Mouse (Mus musculus): ENCODE measurements around the gene March7.

Gene March7

DNA sequence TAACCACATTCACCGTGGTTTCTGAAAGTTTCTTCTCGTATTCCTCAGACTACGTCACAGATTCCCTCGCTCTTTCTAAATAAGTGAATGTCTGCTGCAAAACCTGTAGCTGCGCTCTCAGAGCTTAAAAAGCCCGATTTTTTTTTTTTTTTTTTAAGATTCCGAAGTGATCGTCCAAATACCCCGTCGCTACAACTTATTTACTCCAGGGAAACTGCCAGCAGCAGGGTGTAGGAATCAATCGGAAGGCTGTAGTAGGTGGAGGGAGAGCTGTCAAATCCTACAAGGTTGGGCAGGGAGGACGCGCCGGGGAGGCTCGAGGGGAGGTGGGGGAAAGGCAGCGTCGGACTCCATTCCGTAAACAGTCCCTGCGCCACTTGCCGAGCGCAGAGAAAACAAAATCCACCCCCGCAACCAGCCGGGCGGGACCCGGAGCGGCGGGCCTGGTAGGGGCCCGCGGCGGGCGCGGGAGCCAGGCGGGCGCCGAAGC, 520 bp upstream of the March7 start:
- in situ Hi-C loops (cut with MboI; ENCODE audit: unreplicated experiment in 2 of 2): loop anchor here (5.0 to 25.0 kb wide), 2 partner anchors 82 to 197 kb away; no protein-coding TSS in a partner anchor

DNA sequence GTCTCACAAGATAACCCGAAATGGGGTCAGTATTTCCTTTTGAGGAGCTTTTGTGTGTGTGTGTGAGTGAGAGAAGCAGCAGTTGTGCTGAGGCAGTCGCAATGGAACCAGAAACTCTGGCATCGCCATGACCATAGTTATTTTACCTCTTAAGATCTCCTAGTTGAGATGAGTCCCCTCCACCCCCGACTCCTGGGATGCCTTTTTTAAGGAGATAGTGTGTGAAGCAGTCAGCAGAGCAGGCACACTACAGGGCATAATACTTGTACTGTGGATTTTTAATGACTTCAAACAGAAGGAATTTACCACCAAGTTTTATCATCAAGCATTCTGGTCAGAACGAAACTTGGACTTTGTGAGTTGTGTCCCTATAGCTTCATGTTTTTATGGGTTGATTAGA, 1.1 kb downstream of the March7 start:
- in situ Hi-C loops (cut with MboI; ENCODE audit: unreplicated experiment in 2 of 2): loop anchor here (25.0 kb wide), 1 partner anchor 199 kb away; no protein-coding TSS in a partner anchor

DNA sequence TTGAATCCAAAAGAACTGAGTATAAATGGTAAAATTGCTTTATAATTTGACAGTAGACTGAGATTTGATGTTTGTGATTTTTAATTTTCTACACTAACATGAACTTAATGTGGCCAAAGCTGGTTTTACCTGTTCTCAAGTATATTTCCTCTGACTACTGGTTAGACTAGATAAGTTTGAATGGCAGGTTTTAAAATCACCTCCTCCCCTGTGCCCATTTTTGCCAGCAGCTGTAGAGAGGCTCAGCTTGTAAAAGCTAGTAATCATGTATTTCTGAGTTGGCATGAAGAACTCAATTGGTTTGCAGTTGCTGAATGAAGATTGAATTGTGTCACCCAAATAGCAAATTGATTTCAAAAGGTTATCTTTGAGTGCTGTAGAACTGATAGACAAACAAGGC, 2.8 kb downstream of the March7 start:
- in situ Hi-C loops (cut with MboI; ENCODE audit: unreplicated experiment in 2 of 2): loop anchor here (25.0 kb wide), 1 partner anchor 200 kb away; no protein-coding TSS in a partner anchor

DNA sequence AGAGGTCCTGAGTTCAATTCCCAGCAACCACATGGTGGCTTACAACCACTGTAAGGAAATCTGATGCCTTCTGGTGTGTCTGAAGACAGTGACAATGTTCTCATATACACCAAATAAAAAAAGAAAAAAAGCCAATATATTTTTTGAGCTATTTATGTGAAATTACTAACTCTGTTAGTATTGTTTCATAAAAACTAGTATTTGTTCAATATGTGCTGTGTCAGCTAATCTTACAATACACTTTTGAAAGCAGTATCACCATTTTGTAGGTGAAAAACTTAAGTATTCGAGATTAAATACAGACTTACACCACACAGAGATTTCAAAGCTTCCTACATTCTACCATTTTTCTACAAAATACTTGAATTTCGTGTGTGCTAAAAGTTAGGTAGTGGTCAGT, 5.0 kb downstream of the March7 start:
- in situ Hi-C loops (cut with MboI; ENCODE audit: unreplicated experiment in 2 of 2): loop anchor here (25.0 kb wide), 1 partner anchor 202 kb away; no protein-coding TSS in a partner anchor

DNA sequence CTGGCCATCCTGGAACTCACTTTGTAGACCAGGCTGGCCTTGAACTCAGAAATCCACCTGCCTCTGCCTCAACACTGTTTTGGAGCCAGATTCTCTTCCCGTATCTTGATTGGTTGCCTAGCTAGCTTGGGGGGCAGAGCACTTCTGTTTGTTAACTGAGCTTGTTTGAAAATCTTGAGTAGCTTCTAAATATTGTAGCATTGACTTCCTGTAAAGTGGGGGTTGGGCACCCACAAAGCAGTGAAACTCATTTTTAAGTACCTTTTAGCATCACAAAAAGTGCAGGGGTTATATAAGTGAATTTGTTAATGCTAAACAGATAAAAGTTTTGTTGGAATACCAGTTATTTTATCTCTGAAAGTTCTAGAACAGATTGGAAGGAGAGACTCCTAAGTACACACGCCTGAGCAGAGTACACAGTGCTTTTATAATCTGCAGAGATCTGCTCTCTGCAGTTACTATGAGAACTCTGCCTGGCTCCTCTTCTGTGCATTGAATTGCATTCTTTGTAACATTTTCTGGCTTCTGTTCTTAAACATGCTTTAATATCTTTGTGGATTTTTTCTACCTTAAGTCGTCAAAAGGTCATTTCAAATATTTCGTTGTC, 7.0 kb downstream of the March7 start:
- in situ Hi-C loops (cut with MboI; ENCODE audit: unreplicated experiment in 2 of 2): loop anchor here (25.0 kb wide), 1 partner anchor 204 kb away; no protein-coding TSS in a partner anchor

DNA sequence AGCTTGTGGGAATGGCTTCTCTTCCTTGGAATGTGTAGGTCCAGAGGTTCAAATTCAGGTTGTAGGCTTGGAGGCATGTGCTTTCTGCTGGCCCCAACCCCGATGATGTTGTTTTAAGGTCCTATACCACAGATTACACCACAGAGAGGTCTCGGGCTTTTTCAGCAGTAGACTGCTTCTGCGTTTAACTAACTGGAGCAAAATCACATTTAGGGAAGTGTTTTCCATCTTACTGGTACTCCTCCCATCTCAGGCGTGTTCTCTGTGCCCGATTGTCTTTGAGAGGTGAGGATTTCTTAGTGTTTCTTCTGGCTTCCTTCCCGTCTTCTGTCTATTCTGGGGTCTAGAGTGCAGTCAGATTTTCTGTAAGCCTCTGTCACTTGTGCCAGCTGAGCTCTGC, 7.9 kb downstream of the March7 start:
- in situ Hi-C loops (cut with MboI; ENCODE audit: unreplicated experiment in 2 of 2): loop anchor here (25.0 kb wide), 1 partner anchor 205 kb away; no protein-coding TSS in a partner anchor

DNA sequence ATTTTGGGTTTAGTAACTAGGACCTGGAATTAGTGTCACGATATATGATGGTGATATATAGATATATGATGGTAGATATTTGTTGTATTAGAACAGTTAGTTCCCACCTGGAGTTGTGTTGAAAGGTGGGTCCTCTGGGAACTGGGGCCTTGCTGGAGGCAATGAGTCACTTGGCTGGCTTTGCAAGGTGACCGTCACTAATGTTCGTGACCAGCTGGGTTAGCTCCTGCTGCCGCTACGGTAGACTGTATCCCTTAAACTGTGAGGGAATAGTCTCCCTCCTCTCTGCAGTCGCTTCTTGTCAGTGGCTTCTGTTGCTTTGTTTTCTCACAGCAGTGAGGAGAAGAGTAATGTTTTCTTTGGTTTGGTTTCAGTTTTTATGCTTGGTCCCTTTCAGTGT, 11.5 kb downstream of the March7 start:
- in situ Hi-C loops (cut with MboI; ENCODE audit: unreplicated experiment in 2 of 2): loop anchor here (25.0 kb wide), 1 partner anchor 209 kb away; no protein-coding TSS in a partner anchor

DNA sequence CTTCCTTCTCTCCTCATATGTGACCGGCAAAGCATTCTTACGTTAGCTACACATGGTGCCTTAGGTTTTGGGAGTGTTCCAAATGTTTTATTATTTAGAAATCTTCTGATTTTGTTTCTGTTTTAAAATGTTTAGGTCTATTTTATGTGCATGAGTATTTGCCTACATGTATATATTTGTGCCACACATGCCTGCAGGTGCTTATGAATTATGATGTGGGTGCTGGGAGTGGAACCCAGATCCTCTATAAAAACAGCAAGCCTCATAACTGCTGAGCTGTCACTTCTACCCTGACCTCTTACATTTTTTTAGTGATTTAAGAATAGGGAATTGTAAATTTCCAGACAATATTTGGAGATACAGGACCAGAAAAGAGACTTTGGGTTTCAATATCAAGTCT, 12.3 kb downstream of the March7 start:
- in situ Hi-C loops (cut with MboI; ENCODE audit: unreplicated experiment in 2 of 2): loop anchor here (25.0 kb wide), 1 partner anchor 210 kb away; no protein-coding TSS in a partner anchor

DNA sequence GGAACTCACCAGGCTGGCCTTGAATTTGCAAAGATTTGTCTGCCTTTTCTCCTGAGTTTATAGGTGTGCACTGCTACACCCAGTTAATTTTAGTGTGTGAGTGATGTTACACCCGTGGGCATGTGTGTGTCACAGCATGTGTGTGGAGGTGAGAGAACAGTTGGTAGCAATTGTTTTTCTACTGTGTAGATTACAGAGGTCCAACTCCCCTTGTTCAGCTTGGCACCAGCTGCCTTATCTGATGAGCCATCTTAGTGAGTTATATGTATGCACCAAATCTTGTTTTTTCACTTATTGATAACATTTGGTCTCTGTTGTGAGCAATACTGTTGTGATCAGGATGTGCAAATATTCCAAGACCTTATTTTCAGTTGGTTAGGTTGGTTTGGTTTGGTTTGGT, 13.8 kb downstream of the March7 start:
- in situ Hi-C loops (cut with MboI; ENCODE audit: unreplicated experiment in 2 of 2): loop anchor here (25.0 kb wide), 1 partner anchor 211 kb away; no protein-coding TSS in a partner anchor

DNA sequence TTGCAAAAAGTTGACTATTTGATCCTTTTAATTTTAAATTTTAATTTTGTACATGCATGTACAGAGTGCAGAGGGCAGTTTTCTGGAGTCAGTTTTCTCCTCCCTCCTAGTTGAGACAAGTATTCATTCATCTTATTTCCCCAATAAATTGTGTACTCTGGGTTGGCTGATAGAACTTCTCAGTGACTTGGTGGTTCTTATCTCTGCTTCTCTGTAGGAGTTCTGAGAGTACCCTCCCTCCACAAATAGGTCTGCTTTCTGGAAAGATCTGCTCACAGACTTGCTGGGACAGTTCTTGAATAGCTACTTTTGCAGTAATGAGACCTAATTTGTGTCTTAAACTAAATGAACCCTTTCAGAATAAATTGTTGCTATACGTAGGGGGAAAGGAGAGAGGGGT, 18.8 kb downstream of the March7 start:
- in situ Hi-C loops (cut with MboI; ENCODE audit: unreplicated experiment in 2 of 2): loop anchor here in 1 of 2 experiments (25.0 kb wide), 1 partner anchor 691 kb away; no protein-coding TSS in a partner anchor

DNA sequence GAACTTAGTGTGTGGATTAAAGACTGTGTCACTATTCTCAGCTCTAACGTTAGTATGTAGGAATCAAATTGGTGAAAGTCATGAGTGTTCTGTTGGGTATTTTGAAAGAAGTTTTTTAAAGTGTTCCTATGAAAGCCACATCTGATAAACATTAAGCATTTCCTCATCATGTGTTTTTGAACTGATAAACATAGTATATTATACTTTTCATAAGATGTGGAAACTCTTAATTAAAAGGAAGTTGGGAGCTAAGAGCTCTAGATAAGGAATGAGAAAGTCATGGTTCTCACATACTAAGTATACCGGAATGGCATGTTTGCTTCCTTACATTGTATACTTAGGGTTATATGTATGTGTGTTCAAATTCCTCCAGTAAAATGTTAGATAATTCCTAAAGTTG, 20.7 kb downstream of the March7 start:
- in situ Hi-C loops (cut with MboI; ENCODE audit: unreplicated experiment in 2 of 2): loop anchor here in 1 of 2 experiments (10.0 to 25.0 kb wide), 2 partner anchors 286 to 693 kb away; no protein-coding TSS in a partner anchor

DNA sequence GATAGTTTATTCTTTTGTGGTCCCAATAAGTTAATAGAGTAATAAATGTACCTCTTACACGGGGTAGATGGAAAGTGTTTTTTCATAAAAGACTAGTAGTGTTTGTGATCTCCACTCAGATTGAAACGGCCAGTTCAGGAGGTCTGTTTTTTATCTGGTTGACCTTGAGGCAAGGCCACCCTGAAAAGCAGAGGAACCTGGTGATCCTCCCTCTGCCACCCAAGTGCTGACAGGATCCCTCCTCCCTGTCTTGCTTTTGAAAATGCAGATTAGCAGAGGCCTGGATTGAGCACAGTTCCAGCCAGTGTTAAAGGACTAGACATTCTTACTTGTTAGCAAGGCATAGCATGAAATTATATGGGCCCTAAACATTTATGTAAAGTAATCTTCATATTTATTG, 23.5 kb downstream of the March7 start:
- in situ Hi-C loops (cut with MboI; ENCODE audit: unreplicated experiment in 2 of 2): loop anchor here in 1 of 2 experiments (10.0 to 25.0 kb wide), 2 partner anchors 288 to 696 kb away; no protein-coding TSS in a partner anchor

DNA sequence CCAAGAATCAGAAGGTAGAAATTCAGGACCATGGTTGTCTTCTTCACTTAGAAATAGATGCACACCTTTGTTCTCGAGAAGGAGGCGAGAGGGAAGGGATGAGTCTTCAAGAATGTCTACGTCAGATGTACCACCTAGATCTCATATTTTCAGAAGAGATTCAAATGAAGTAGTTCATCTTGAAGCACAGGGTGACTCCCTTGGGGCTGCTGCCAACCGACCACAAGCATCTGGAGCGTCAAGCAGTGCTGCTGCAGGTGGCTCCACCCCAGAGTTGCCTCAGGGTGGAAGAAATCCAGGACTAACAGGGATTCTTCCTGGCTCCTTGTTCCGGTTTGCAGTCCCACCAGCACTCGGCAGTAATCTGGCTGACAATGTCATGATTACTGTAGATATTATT, 24.8 kb downstream of the March7 start:
- in situ Hi-C loops (cut with MboI; ENCODE audit: unreplicated experiment in 2 of 2): loop anchor here in 1 of 2 experiments (10.0 to 25.0 kb wide), 2 partner anchors 290 to 697 kb away; no protein-coding TSS in a partner anchor

DNA sequence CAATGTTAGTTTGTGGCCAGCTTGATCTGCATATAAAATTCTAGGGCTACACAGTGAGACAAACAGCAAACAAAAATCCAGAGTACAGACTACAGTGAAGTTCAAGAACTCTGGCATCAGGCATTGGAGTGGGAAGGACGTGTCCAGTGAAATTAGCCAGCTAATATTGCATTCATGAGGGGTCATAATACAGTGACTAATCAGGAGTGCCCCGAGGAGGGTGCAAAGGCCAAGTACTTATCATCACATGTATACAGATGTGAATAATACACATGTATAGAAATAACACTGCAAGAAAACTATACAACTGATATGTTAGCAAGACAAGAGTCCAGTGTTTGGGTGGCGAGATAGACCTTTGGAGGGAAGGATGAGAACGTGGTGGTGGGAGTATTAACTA, 43.1 kb downstream of the March7 start:
- in situ Hi-C loops (cut with MboI; ENCODE audit: unreplicated experiment in 2 of 2): no loop called here

DNA sequence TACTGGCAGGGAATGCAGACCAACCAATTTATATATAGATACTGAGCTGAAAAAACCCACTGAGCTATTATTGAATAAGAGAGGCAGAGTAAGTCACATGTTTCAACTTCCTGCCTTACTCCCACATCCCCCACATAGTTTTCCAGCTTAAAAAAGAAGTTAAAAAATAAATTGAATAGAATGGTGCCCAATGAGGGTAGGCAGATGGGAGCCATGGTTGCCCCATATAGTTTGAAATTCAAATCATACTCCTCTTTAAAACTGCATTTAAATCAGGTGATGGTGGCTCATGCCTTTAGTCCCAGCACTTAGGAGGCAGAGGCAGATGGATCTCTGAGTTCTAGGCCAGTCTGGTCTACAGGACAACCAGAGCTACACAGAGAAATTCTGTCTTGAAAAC, 43.8 kb downstream of the March7 start:
- in situ Hi-C loops (cut with MboI; ENCODE audit: unreplicated experiment in 2 of 2): no loop called here

DNA sequence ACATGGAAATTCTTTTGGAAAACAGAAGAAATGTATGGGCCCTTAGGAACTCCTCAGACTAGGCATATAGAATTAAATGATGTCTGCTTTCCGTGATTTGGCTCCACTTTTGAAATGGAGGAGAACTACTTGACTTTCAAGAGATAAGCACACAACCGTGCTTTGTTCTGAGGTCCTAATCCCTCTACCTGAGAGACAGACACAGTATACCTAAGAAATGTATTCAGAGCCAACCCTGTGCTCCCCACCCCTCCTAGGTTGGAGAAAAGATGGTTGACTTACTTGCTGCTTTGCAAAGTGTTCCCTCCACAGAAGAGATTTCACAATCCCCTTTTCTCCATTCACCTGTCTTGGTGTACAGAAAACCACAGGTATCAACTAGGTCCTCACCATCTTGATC, 47.1 kb downstream of the March7 start:
- in situ Hi-C loops (cut with MboI; ENCODE audit: unreplicated experiment in 2 of 2): no loop called here

DNA sequence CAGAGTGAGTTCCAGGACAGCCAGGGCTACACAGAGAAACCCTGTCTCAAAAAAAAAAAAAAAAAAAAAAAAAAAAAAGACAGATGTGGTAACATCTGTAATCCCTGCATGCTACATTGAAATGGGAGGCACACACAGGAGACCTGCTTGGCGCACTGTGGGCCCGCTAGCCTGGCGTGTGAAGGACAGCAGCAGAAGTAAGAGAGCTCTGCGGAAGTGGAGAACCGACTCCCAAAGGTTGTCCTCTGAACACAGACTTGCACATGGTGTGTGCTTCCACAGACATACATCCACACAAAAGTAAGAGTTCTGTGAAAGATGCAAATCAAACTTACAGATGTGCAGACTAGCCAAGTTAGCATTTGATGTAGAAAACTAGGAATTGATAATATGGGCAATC, 49.5 kb downstream of the March7 start:
- in situ Hi-C loops (cut with MboI; ENCODE audit: unreplicated experiment in 2 of 2): no loop called here

DNA sequence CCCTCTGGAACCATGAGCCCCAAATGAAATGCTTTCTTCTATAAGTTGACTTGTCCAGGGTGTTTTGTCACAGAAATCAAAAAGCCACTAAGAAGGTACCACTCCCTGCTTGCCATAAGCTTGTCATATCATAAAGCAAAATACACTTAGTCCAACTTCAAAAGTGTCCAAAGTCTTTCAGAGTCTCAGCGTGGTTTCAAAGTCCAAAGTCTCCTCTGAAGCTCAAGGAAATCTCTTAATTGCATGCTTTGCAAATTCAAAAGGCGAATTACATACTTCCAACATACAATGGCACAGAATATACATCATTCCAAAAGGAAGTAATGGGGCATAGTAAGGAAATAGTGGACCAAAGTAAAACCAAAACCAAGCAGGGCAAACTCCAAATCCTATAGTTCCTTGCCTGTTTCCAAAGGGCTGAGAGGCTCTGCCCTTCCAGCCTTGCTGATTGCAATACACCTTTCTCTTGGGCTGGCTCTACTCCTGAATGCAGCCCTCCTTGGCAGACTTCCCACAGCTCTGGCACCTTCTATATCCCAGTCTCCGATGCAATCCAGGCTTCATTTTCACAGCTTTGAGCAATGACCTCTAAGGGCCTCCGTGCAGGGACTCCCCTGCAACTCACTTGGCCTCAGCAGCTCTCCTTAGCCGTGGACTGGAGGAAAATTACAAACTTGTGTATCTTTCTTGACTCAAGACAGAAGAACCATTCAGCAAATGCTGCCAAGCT, 51.1 kb downstream of the March7 start:
- in situ Hi-C loops (cut with MboI; ENCODE audit: unreplicated experiment in 2 of 2): no loop called here

DNA sequence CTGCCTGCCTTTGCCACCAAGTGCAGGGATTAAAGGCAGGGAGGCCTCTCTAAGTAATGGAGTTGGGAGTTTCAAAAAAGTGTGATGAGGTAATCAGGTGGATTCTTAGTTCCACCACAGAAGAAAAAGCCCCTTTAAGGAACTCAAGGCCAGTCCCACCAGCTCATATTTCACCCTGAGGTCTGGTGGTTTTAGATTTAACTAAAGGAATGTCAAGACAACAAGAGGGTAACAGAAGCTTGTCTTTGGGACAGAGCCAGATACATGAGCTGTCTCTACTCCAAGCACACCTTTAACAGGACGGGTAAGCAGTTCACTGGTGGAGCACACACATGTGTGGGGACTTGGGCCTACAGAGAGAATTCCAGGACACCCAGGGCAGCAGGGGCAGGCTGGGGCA, 57.9 kb downstream of the March7 start:
- in situ Hi-C loops (cut with MboI; ENCODE audit: unreplicated experiment in 2 of 2): no loop called here

DNA sequence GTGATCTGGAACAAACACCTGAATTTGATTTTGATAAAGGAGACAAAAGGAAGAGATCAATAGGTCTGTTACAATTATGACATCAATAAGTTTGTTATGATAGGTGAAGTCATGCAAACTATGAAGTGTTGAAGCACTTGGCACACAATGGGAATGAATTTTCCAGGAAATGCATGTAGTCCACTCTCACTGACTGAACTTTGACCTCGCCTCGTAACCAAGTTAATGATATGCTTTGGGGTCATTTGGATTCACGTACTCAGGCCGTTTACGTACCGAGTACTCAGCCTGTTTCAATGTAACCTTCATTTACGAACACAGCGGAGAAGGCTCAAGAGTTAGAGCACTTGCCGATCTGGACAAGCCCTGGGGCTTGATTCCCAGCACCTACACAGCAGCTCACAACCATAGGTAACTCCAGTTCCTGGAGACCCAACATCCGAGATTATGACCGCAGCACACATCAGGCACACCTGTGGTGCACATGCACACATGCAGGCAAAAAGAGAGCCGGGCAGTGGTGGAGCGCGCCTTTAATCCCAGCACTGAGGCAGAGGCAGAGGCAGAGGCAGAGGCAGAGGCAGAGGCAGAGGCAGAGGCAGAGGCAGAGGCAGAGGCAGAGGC, 60.3 kb downstream of the March7 start:
- in situ Hi-C loops (cut with MboI; ENCODE audit: unreplicated experiment in 2 of 2): no loop called here

DNA sequence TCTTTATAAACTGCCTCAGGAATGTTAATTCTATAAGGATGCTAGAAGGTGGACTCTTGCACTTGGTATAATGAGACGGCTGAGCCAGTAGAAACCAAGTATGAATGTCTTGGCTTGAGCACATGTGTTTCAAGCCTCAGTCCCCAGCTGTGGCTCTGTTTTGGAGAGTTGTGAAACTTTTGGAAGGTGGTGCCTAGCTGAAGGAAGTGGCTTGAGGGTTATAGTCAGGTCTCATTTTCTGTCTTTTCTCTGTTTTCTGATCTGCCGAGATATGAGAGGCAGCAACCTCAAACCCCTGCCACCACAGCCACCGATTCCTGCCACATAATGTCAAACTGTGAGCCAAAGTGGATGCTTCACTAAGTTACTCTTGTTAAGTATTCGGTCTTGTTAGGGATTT, 68.9 kb downstream of the March7 start:
- in situ Hi-C loops (cut with MboI; ENCODE audit: unreplicated experiment in 2 of 2): no loop called here

Data from v-Abl transformed pro-B cells (cell line).